Mouse (Mus musculus) heart, embryonic 10.5 days (tissue): ENCODE data around the gene Olfr1389. TPM values are rescaled to one million over a fixed set of nuclear protein-coding genes. Genes with fewer than 3 reads are reported as not detected.
"Not testable (repeated sequence)": the region's sequence is repeated elsewhere in the genome, so short reads cannot be mapped to it uniquely, and the experiment has no call there.

Source experiments
- DNase-seq: peaks from one replicate; pipeline ENCODE4 v3.0.0-alpha.2; 2017; ENCODE audit warnings: low spot score
- H3K27ac ChIP-seq: fragments of 300-500 bp; sonication (generic); 2 replicates; pipeline ENCODE4 v1.5.1; 2016; ENCODE audit warnings: mild to moderate bottlenecking
- H3K27me3 ChIP-seq: fragments of 300-500 bp; sonication (generic); 2 replicates; pipeline ENCODE4 v1.6.1; 2016; ENCODE audit warnings: mild to moderate bottlenecking; ENCODE audit not compliant: poor library complexity, insufficient read depth, severe bottlenecking
- H3K36me3 ChIP-seq: fragments of 300-500 bp; sonication (generic); 2 replicates; pipeline ENCODE4 v1.6.1; 2016; ENCODE audit warnings: mild to moderate bottlenecking, moderate library complexity
- H3K4me1 ChIP-seq: fragments of 300-500 bp; sonication (generic); 2 replicates; pipeline ENCODE4 v1.6.1; 2016; ENCODE audit warnings: mild to moderate bottlenecking
- H3K4me3 ChIP-seq: fragments of 300-500 bp; sonication (generic); 2 replicates; pipeline ENCODE4 v1.5.1; 2016; ENCODE audit warnings: mild to moderate bottlenecking, moderate library complexity
- H3K9me3 ChIP-seq: fragments of 300-500 bp; sonication (generic); 2 replicates; pipeline ENCODE4 v1.6.1; 2016; ENCODE audit warnings: mild to moderate bottlenecking, moderate library complexity
- WGBS: fragments of 180-500 bp; shearing (Covaris S2); methylation state at CpG from one replicate; pipeline ENCODE4 v1.1.7; 2016; 5-methylcytosine and 5-hydroxymethylcytosine counted together
- polyA plus RNA-seq: library from polyadenylated mRNA; unstranded; fragments of >200 nt; fragmentation: Nextera tagmentation; extraction: Ambion mirVana; gene quantifications from 2 replicates; pipeline ENCODE4 v1.2.1, GENCODE M21; 2016

Olfr1389 gene
- polyA plus RNA-seq: not detected in 2 replicates

GRCm38 (mm10) chr11:49422767-49423166, at the start of gene Olfr1389:
Olfr1389 (plus strand) TSS chr11:49423067.
- Histone ChIP-seq H3K36me3 (no peaks in the 10 kb centered on the region), H3K4me3 (no peak within 1 kb of the TSS), H3K27ac (no peak within 1 kb of the TSS), H3K4me1 (no peaks in the 10 kb centered on the region; the same call in 1 of the 2 replicates), H3K9me3 (no peaks in the 10 kb centered on the region), H3K27me3 (no peaks in the 10 kb centered on the region)
- 75% methylated on average over 2 of the region's 2 CpGs for WGBS
- DNase-seq: no peak

- H3K36me3 ChIP-seq: no peaks in the 10 kb centered on the region
- H3K27ac ChIP-seq: no peak overlapping the region
- no peak for DNase-seq
- peaks cover 3% of the 10 kb centered on the region; the same call in 1 of the 2 replicates for H3K9me3 ChIP-seq
- no peak overlapping the region for H3K4me3 ChIP-seq
- no peaks in the 10 kb centered on the region for H3K4me1 ChIP-seq
- H3K27me3 ChIP-seq: no peaks in the 10 kb centered on the region
Observed at GRCm38 (mm10) chr11:49383133-49383532, 39.7 kb upstream of the Olfr1389 start.

- DNase-seq, H3K4me1 ChIP-seq, H3K27me3 ChIP-seq, H3K36me3 ChIP-seq, H3K27ac ChIP-seq, H3K9me3 ChIP-seq, H3K4me3 ChIP-seq: not testable (repeated sequence)
- 85% methylated on average over 7 of the region's 7 CpGs for WGBS
Observed at GRCm38 (mm10) chr11:49386118-49386517, 36.7 kb upstream of the Olfr1389 start.

- not testable (repeated sequence) for H3K4me1 ChIP-seq, H3K36me3 ChIP-seq, H3K9me3 ChIP-seq, DNase-seq, H3K27ac ChIP-seq, H3K27me3 ChIP-seq, H3K4me3 ChIP-seq
- 67% methylated on average over 1 of the region's 1 CpGs for WGBS
Observed at GRCm38 (mm10) chr11:49392707-49393106, 30.2 kb upstream of the Olfr1389 start.

- DNase-seq: no peak
- H3K36me3 ChIP-seq: no peaks in the 10 kb centered on the region
- H3K9me3 ChIP-seq: no peaks in the 10 kb centered on the region
- H3K4me3 ChIP-seq: no peak overlapping the region
- 58% methylated on average over 3 of the region's 3 CpGs for WGBS
- H3K27me3 ChIP-seq: no peaks in the 10 kb centered on the region
- no peak overlapping the region for H3K27ac ChIP-seq
- H3K4me1 ChIP-seq: no peaks in the 10 kb centered on the region
Observed at GRCm38 (mm10) chr11:49406784-49407183, 16.1 kb upstream of the Olfr1389 start.

GRCm38 (mm10) chr11:49410540-49410939, 12.3 kb upstream of the Olfr1389 start:
- Histone ChIP-seq H3K4me3 (no peak overlapping the region), H3K4me1 (no peaks in the 10 kb centered on the region), H3K27me3 (no peaks in the 10 kb centered on the region), H3K27ac (no peak overlapping the region), H3K9me3 (no peaks in the 10 kb centered on the region), H3K36me3 (no peaks in the 10 kb centered on the region)
- no peak for DNase-seq
- WGBS: 15% methylated on average over 1 of the region's 1 CpGs

- H3K36me3 ChIP-seq: no peaks in the 10 kb centered on the region
- no peak for DNase-seq
- WGBS: 86% methylated on average over 1 of the region's 1 CpGs
Observed at GRCm38 (mm10) chr11:49425257-49425927, 2.5 kb downstream of the Olfr1389 start.

GRCm38 (mm10) chr11:49429641-49430040, 6.8 kb downstream of the Olfr1389 start:
- no peaks in the 10 kb centered on the region for H3K4me1 ChIP-seq
- H3K4me3 ChIP-seq: no peak overlapping the region
- no peak for DNase-seq
- WGBS: 73% methylated on average over 2 of the region's 2 CpGs
- H3K9me3 ChIP-seq: no peaks in the 10 kb centered on the region
- no peaks in the 10 kb centered on the region for H3K27me3 ChIP-seq
- H3K27ac ChIP-seq: no peak overlapping the region
- H3K36me3 ChIP-seq: no peaks in the 10 kb centered on the region

More at GRCm38 (mm10) chr11:49425257-49425927, 2.5 kb downstream of the Olfr1389 start:
- Histone ChIP-seq H3K27ac (no peak overlapping the region), H3K4me3 (no peak overlapping the region), H3K9me3 (no peaks in the 10 kb centered on the region), H3K27me3 (no peaks in the 10 kb centered on the region), H3K4me1 (no peaks in the 10 kb centered on the region; the same call in 1 of the 2 replicates)

- H3K27ac ChIP-seq: no peak within 1 kb of the TSS
- no peak within 1 kb of the TSS for H3K4me3 ChIP-seq
- H3K9me3 ChIP-seq: no peaks in the 10 kb centered on the region
- H3K27me3 ChIP-seq: no peaks in the 10 kb centered on the region
- 82% methylated on average over 3 of the region's 3 CpGs for WGBS
- H3K36me3 ChIP-seq: no peaks in the 10 kb centered on the region
- H3K4me1 ChIP-seq: no peaks in the 10 kb centered on the region
- DNase-seq: no peak
Observed at GRCm38 (mm10) chr11:49436411-49436810, 13.5 kb downstream of the Olfr1389 start, which contains the start of gene Olfr1388. Olfr1388 (plus strand) TSS chr11:49436624.

- no peak within 1 kb of the TSS for H3K27ac ChIP-seq
- DNase-seq: no peak
- no peaks in the 10 kb centered on the region for H3K36me3 ChIP-seq
- no peaks in the 10 kb centered on the region for H3K4me1 ChIP-seq
- H3K27me3 ChIP-seq: no peaks in the 10 kb centered on the region
- no peaks in the 10 kb centered on the region for H3K9me3 ChIP-seq
- no peak within 1 kb of the TSS for H3K4me3 ChIP-seq
- WGBS: 73% methylated on average over 1 of the region's 1 CpGs
Observed at GRCm38 (mm10) chr11:49455043-49455442, 32.2 kb downstream of the Olfr1389 start, which contains the start of gene Olfr1387. Olfr1387 (plus strand) TSS chr11:49455343.

GRCm38 (mm10) chr11:49464746-49465145, 41.9 kb downstream of the Olfr1389 start, which contains the start of gene Olfr1386:
Olfr1386 (plus strand) TSS chr11:49465046.
- H3K36me3 ChIP-seq, H3K27me3 ChIP-seq, H3K4me3 ChIP-seq, H3K27ac ChIP-seq, DNase-seq, H3K4me1 ChIP-seq, H3K9me3 ChIP-seq: not testable (repeated sequence)
- 78% methylated on average over 3 of the region's 3 CpGs for WGBS
